Comparison of ENCODE assay signal across 25 mouse cellular contexts in genomic region chr9:120343123-120343790, GRCm38 (mm10). TPM values are rescaled to one million over a fixed set of nuclear protein-coding genes. Genes with fewer than 3 reads are reported as not detected.
DNase-seq lines count a peak whose midpoint lies in the region; ATAC-seq and TF ChIP-seq lines count a peak whose summit lies in the region.
"Had no signal": no experiment of that assay in that cellular context is flagged by ENCODE, and none has a peak within 500 bp of the region (broad histone marks: within the 10 kb centered on the region; RNA-seq: fewer than 3 reads in every experiment).

No protein-coding gene starts in this region.

- peak overlapping the region; percentile 56 for H3K27ac ChIP-seq in forebrain, embryonic 10.5 days
- no peak overlapping the region for H3K27ac ChIP-seq in forebrain, embryonic 16.5 days (ENCODE audit: low read length)
- H3K27ac ChIP-seq in layer of hippocampus, adult 2 months: peak overlapping the region; percentile 69; the same call in 1 of the 2 replicates
- H3K27ac ChIP-seq in hindbrain, embryonic 15.5 days (replicated peaks): peak overlapping the region; percentile 5; the same call in 1 of the 2 replicates
- peak overlapping the region; percentile 54 for H3K27ac ChIP-seq in midbrain, embryonic 15.5 days
- H3K27ac ChIP-seq: embryonic facial prominence, embryonic 10.5 days; gastrocnemius, adult 2 months; heart, adult 2 months; kidney, embryonic 15.5 days; liver, embryonic 12.5 days had no signal

- H3K9ac ChIP-seq in forebrain, embryonic 16.5 days (replicated peaks; ENCODE audit: low read depth, low read length): no peak overlapping the region
- H3K9ac ChIP-seq in hindbrain, embryonic 15.5 days: no peak overlapping the region
- no peak overlapping the region for H3K9ac ChIP-seq in midbrain, embryonic 15.5 days
- H3K9ac ChIP-seq: kidney, embryonic 15.5 days; liver, embryonic 12.5 days had no signal

- H3K4me2 ChIP-seq in forebrain, embryonic 16.5 days (ENCODE audit: low read length): no peak overlapping the region
- no peak overlapping the region for H3K4me2 ChIP-seq in hindbrain, embryonic 15.5 days
- no peak overlapping the region for H3K4me2 ChIP-seq in midbrain, embryonic 15.5 days
- H3K4me2 ChIP-seq: kidney, embryonic 15.5 days; liver, embryonic 12.5 days had no signal

- H3K9me3 ChIP-seq in forebrain, embryonic 10.5 days: no peaks in the 10 kb centered on the region
- no peaks in the 10 kb centered on the region for H3K9me3 ChIP-seq in forebrain, embryonic 16.5 days (ENCODE audit: control insufficient read depth, low read length)
- H3K9me3 ChIP-seq in hindbrain, embryonic 15.5 days: no peaks in the 10 kb centered on the region
- H3K9me3 ChIP-seq in midbrain, embryonic 15.5 days: no peaks in the 10 kb centered on the region
- H3K9me3 ChIP-seq: embryonic facial prominence, embryonic 10.5 days; G1E; kidney, embryonic 15.5 days; liver, embryonic 12.5 days; megakaryocyte, embryonic 14.5 days had no signal

- H3K4me1 ChIP-seq in forebrain, embryonic 10.5 days: peaks cover 29% of the 10 kb centered on the region
- peaks cover 4% of the 10 kb centered on the region; the same call in 1 of the 2 replicates for H3K4me1 ChIP-seq in forebrain, embryonic 16.5 days (replicated peaks; ENCODE audit: control insufficient read depth, insufficient read depth, low read length)
- H3K4me1 ChIP-seq in hindbrain, embryonic 15.5 days (replicated peaks): peaks cover 25% of the 10 kb centered on the region
- peaks cover 26% of the 10 kb centered on the region for H3K4me1 ChIP-seq in midbrain, embryonic 15.5 days

- H3K36me3 ChIP-seq in forebrain, embryonic 10.5 days (replicated peaks): no peaks in the 10 kb centered on the region
- H3K36me3 ChIP-seq in forebrain, embryonic 16.5 days (ENCODE audit: control insufficient read depth, insufficient read depth): no peaks in the 10 kb centered on the region
- H3K36me3 ChIP-seq in hindbrain, embryonic 15.5 days: no peaks in the 10 kb centered on the region
- no peaks in the 10 kb centered on the region for H3K36me3 ChIP-seq in midbrain, embryonic 15.5 days (replicated peaks)
- H3K36me3 ChIP-seq: embryonic facial prominence, embryonic 10.5 days; G1E; kidney, embryonic 15.5 days; liver, embryonic 12.5 days had no signal

- 51% methylated on average over 4 of the region's 4 CpGs for WGBS in forebrain, embryonic 10.5 days
- 18% methylated on average over 4 of the region's 4 CpGs for WGBS in forebrain, embryonic 16.5 days
- 39% methylated on average over 4 of the region's 4 CpGs for WGBS in hindbrain, embryonic 15.5 days
- 22% methylated on average over 4 of the region's 4 CpGs for WGBS in midbrain, embryonic 15.5 days

- DNase-seq in forebrain, embryonic 10.5 days (ENCODE audit: extremely low spot score, low spot score): no peak
- no peak for DNase-seq in layer of hippocampus, adult 2 months (ENCODE audit: low spot score in 2 of 2)
- DNase-seq in layer of hippocampus, postnatal 14 days (ENCODE audit: low spot score in 2 of 2): no peak
- DNase-seq in B cell, adult 2 months: no peak
- no peak for DNase-seq in kidney, adult 11 months
- DNase-seq: cerebellum, adult 2 months; gastrocnemius, adult 2 months; heart, adult 2 months; heart, postnatal 4 days; layer of hippocampus, postnatal 36 days; lung, adult 2 months; right cerebral cortex, postnatal 25 days; thymus, postnatal 36 days had no signal

- ATAC-seq in forebrain, embryonic 16.5 days: no peak
- ATAC-seq in hindbrain, embryonic 15.5 days (ENCODE audit: low FRiP score, low read depth): no peak
- no peak; the same call in 1 of the 2 replicates for ATAC-seq in midbrain, embryonic 15.5 days (replicated peaks)
- ATAC-seq: CD4-positive, CD25-positive, alpha-beta regulatory T cell, adult 4 months; intestine, embryonic 16.5 days; liver, embryonic 12.5 days had no signal

- TF ChIP-seq CTCF in layer of hippocampus, adult 2 months (conservative IDR thresholded peaks at IDR 0.05): no peak

- H3K4me3 ChIP-seq in forebrain, embryonic 10.5 days: no peak overlapping the region
- H3K4me3 ChIP-seq in forebrain, embryonic 16.5 days (replicated peaks; ENCODE audit: low read length): no peak overlapping the region
- H3K4me3 ChIP-seq in layer of hippocampus, adult 2 months: no peak overlapping the region
- no peak overlapping the region for H3K4me3 ChIP-seq in hindbrain, embryonic 15.5 days
- no peak overlapping the region for H3K4me3 ChIP-seq in midbrain, embryonic 15.5 days
- H3K4me3 ChIP-seq: embryonic facial prominence, embryonic 10.5 days; gastrocnemius, adult 2 months; heart, adult 2 months; kidney, embryonic 15.5 days; liver, embryonic 12.5 days; megakaryocyte, embryonic 14.5 days; myocyte had no signal

- H3K27me3 ChIP-seq in forebrain, embryonic 10.5 days (ENCODE audit: poor library complexity, severe bottlenecking): no peaks in the 10 kb centered on the region
- H3K27me3 ChIP-seq in forebrain, embryonic 16.5 days (replicated peaks; ENCODE audit: control insufficient read depth, insufficient read depth, low read length): no peaks in the 10 kb centered on the region
- no peaks in the 10 kb centered on the region for H3K27me3 ChIP-seq in hindbrain, embryonic 15.5 days
- no peaks in the 10 kb centered on the region for H3K27me3 ChIP-seq in midbrain, embryonic 15.5 days (replicated peaks)
- H3K27me3 ChIP-seq: liver, embryonic 12.5 days had no signal

RNA-seq across cellular contexts. Expression of gene Myrip, which starts 41.9 kb away (rescaled TPM):
- polyA plus RNA-seq in forebrain, embryonic 10.5 days (2016; fragmentation: Nextera tagmentation; extraction: Ambion mirVana): 0.09 and 0.29 TPM in 2 replicates
- 1.6 and 2.2 TPM in 2 replicates for polyA plus RNA-seq in forebrain, embryonic 16.5 days (2015; fragmentation: Nextera tagmentation; extraction: Ambion mirVana)
- total RNA-seq in layer of hippocampus, adult 2 months (2021): 10 to 100 TPM; 54.7 to 58.7 TPM
- 10 to 100 TPM; 51.9 to 58.0 TPM for total RNA-seq in layer of hippocampus, postnatal 14 days (2021)
- polyA plus RNA-seq in hindbrain, embryonic 15.5 days (2015; fragmentation: Nextera tagmentation; extraction: Ambion mirVana): 8.1 and 8.8 TPM in 2 replicates
- 5.2 and 6.5 TPM in 2 replicates for polyA plus RNA-seq in midbrain, embryonic 15.5 days (2015; fragmentation: Nextera tagmentation; extraction: Ambion mirVana)
- total RNA-seq: common myeloid progenitor, adult 5-6 weeks had no signal
- polyA plus RNA-seq: CD4-positive, CD25-positive, alpha-beta regulatory T cell, adult 4 months; G1E had no signal
